Mouse (Mus musculus) left cerebral cortex, postnatal 10 days (tissue): ENCODE results near the gene Ehbp1l1. TPM values are rescaled to one million over a fixed set of nuclear protein-coding genes. Genes with fewer than 3 reads are reported as not detected.

Source experiments
- DNase-seq, 2 experiments: peaks; one replicate each; pipeline ENCODE4 v3.0.0; 2021 to 2022; ENCODE audit warnings: low spot score in 2 of 2, mixed read lengths in 1 of 2; ENCODE audit errors: extremely low spot score in 1 of 2
- intact Hi-C: fragments of 180-260 bp; cut with DNase I; formaldehyde crosslinking; loops from one replicate; pipeline ENCODE4 v1.15.1; 2025
- total RNA-seq, 2 experiments: library from RNA; stranded (reverse); gene quantifications; 2 replicates each; pipeline ENCODE4 v1.2.3; 2021

Gene Ehbp1l1
- 10 to 100 TPM; 50.4 to 52.0 TPM for total RNA-seq

GRCm38 (mm10) chr19:5725767-5726515, at the start of gene Ehbp1l1:
Gene Ehbp1l1, minus strand, starts transcription at chr19:5726317.
- intact Hi-C loops, result loop anchor here (2.0 to 5.0 kb wide), 2 partner anchors 15 to 51 kb away; no protein-coding TSS in a partner anchor
- peak in 1 of 2 experiments; percentile 85 for DNase-seq

GRCm38 (mm10) chr19:5770925-5771860, 45.1 kb upstream of the Ehbp1l1 start, which contains the start of gene Scyl1:
Gene Scyl1, minus strand, starts transcription at chr19:5771419.
- intact Hi-C loops, result no loop called here
- DNase-seq, result peak; percentile 85 to 94

- intact Hi-C loops, result no loop called here
These were observed 44.2 kb upstream of the Ehbp1l1 start for GRCm38 (mm10) chr19:5770311-5770710.

GRCm38 (mm10) chr19:5767271-5767670, 41.2 kb upstream of the Ehbp1l1 start:
- DNase-seq, result no peak
- intact Hi-C loops, result no loop called here

More at GRCm38 (mm10) chr19:5770311-5770710, 44.2 kb upstream of the Ehbp1l1 start:
- DNase-seq, result peak in 1 of 2 experiments; percentile 51

GRCm38 (mm10) chr19:5763163-5763562, 37.0 kb upstream of the Ehbp1l1 start:
- no peak for DNase-seq
- intact Hi-C loops, result no loop called here

- no peak for DNase-seq
- intact Hi-C loops, result no loop called here
These were observed 32.8 kb upstream of the Ehbp1l1 start for GRCm38 (mm10) chr19:5758878-5759403.

GRCm38 (mm10) chr19:5756991-5757636, 31.0 kb upstream of the Ehbp1l1 start:
- intact Hi-C loops, result no loop called here
- peak in 1 of 2 experiments; percentile 67 for DNase-seq

GRCm38 (mm10) chr19:5756321-5756985, 30.3 kb upstream of the Ehbp1l1 start:
- DNase-seq, result peak; percentile 76
- intact Hi-C loops, result no loop called here

GRCm38 (mm10) chr19:5751742-5752141, 25.6 kb upstream of the Ehbp1l1 start:
- no peak for DNase-seq
- intact Hi-C loops, result no loop called here

- no peak for DNase-seq
- intact Hi-C loops, result no loop called here
These were observed 24.8 kb upstream of the Ehbp1l1 start for GRCm38 (mm10) chr19:5750951-5751350.

- intact Hi-C loops, result no loop called here
- DNase-seq, result no peak
These were observed 23.4 kb upstream of the Ehbp1l1 start for GRCm38 (mm10) chr19:5749476-5749875.

GRCm38 (mm10) chr19:5746907-5747363, 20.8 kb upstream of the Ehbp1l1 start:
- intact Hi-C loops, result no loop called here
- peak in 1 of 2 experiments; percentile 28 for DNase-seq

GRCm38 (mm10) chr19:5745756-5746710, 19.9 kb upstream of the Ehbp1l1 start:
- DNase-seq, result peak in 1 of 2 experiments; percentile 51
- intact Hi-C loops, result no loop called here

- DNase-seq, result peak in 1 of 2 experiments; percentile 52
- intact Hi-C loops, result loop anchor here (5.0 kb wide), 1 partner anchor 34 kb away; no protein-coding TSS in a partner anchor
These were observed 17.5 kb upstream of the Ehbp1l1 start for GRCm38 (mm10) chr19:5743576-5743975.

- DNase-seq, result no peak
- intact Hi-C loops, result loop anchor here (5.0 kb wide), 1 partner anchor 35 kb away; no protein-coding TSS in a partner anchor
These were observed 16.1 kb upstream of the Ehbp1l1 start for GRCm38 (mm10) chr19:5742241-5742641.

- intact Hi-C loops, result loop anchor here (5.0 kb wide), 1 partner anchor 36 kb away; no protein-coding TSS in a partner anchor
- DNase-seq, result peak; percentile 68 to 89
These were observed 15.6 kb upstream of the Ehbp1l1 start for GRCm38 (mm10) chr19:5741641-5742240.
